Mouse (Mus musculus): ENCODE measurements around the gene Lrrc52.

Lrrc52 gene

DNA sequence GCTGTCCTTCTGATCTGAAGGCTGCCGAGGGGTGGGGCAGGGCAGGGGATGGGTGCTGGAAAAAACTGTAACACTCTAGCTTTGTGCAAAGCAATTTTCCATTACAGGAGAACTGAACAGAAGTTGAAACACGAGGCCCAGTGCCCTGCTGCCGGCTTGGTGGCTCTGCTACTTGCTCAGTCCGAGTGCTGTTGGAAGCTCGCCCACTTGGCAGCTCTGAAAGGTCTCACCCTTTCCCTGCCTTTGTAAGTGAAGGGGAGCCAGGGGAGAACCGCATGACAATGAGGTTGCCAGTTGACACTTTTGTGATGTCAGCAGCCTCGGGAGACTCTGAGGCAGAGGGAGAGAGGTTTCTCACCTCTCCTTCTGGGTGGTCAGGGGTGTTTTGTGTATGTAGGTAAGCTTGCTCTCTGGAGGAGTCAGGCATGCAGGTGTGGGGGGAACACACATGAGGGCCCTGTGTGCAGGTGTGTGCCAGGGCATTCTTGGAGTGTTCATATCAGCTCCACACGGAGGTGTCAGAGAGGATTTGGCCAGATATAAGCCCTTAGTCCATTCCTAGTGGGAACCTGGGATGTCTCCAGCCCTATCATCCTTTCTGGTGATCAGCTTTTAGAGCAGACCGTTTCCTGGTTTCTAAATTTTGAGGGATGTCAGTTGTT lies at the start of gene Lrrc52:
Gene Lrrc52, minus strand, starts transcription at position 16 of the 662 bp plus-strand sequence.
- peak; percentile 64 for DNase-seq

DNA sequence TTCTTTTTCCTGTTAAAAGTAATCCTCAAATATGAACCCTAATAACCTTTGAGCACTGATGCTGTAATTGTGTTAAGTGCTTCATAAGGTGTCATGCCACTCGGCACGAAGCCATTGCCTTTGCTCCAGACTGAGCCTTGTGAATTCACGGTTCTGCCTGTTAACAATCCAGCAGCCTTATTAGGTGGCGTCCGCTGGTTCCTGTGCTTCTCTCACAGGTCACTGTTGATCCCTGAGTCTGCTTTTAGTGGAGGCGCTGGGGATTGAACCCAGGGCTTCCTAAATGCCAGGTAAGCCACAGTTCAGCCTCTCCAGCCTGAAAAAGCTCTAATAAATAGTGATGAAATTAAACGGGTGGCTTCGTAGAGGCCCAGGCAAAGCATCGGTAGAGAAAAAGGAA lies 45.0 kb upstream of the Lrrc52 start:
- DNase-seq = no peak

DNA sequence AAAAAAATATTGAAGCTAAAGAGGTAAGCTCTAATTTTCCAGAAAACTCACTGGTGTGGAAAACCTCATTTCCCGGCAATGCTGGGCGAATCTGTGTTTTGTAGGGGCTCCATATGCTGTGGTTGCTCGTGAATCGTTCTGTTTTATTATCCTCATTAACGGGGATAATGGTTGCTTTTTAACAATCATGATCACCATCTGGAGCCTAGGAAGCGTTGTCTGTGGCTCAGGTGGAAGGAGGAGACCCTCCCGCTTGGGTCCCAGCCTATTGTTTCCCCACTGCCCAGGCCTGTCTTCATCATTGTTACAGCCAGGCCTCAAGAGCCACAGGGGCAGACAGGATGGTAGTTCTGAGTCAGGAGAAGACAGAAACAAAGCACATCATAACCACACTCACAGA lies 39.5 kb upstream of the Lrrc52 start:
- no peak for DNase-seq

DNA sequence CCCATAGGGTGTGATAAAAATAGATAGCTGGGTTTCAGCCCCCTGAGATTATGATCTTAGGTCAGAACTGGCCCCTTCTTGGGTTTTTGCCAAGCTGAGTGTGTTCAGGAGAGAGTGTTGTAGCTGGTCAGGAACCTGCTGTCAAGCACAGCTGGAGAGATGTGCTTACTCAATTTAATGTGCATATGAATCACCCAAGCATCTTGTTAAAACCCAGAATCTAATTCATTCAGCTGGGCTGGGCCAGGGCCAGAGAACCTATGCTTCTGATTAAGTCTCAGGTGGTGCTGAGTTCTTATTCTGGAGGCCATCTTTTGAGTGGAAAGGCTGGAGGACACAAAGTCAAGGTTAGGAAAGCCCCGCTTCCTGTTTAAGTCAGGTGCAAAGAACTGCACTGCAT lies 38.8 kb upstream of the Lrrc52 start:
- DNase-seq = no peak

DNA sequence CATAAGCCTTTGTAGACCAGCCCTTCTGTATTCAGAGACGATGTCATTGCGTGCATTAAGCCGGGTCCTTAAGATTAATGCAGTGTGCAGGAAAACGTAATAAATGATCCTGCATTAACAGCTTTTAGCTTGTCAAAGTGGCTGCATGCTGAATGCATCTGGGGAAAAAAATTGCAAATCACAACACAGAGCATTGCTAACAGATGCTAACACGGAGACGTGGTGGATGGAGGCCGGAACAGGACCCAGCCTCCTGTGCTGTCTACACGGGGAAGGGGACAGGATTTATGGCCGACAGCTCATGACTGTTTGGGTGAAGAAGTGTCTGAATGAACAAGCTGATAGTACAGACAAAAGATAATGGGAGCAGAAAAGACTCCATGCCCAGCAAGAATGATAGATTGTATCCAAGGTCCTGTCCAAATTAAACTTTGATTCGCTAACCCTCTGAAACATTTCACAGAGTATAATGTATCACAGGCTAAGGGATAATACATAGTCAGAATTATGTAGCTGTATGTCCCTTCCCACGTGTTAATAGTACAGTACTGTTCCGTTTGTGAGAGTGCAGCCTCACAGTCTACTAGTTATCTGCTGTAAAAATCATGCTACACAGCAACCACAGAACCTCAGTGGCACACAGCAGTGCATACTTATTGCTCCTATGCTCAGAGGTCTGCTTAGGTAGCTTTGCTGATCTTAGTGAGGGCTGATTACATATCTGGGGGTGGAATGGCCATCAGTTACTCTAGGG lies 32.7 kb upstream of the Lrrc52 start:
- DNase-seq = no peak

DNA sequence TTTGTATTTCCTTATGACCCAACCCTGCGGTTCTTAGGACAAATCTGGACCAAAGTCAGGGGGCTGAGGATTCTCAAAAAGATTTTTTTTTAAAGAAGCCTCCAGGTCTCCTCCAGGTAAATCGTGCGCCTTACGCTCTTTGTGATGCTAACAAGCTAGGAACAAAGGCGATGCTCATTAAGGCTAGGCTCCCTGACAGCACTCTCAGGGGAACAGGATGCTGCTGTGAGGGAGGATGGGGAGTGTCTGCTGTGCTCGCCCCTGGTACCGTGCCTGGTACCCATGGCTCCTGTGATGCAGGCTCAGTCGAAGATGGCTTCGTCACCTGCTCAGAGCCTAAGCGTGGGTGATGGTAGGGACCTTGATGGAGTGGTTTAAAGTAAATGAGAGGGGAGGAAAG lies 31.4 kb upstream of the Lrrc52 start:
- no peak for DNase-seq

DNA sequence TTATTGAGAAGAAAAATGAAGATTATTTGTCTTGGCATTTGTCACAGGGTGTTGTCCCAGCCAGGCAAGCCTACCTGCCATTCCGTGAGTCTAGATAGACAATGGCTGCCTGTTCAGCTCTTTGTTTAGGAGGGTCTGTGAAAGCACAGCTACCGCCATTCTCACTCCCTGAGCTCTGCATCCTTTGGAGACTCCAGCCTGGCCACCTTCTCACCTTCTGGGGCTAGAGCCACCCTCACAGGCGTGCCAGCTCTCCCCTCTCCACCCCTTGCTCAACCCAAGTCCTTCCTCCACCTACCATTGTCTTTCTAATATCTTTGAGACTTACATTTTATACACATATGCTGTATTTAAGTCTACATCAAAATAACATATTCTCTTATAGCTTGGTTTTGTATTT lies 31.0 kb upstream of the Lrrc52 start:
- no peak for DNase-seq

DNA sequence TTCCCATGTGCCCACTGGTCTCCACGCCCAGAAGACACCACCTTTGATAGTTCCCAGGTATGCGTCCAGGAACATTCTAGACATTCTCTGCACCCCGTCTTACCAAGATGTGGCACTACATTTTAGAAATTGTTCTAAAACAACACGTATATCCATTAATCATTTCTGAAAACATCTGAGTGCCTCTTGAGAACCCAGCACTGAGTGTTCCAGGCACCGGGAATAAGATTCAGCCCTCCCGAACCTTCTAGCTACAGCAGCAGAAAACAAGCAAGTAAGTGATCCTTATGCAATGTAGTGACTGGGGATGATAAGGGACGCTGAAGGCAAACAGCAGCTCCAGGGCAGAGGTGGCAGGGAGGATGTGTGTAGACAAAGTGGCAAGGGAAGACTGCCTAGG lies 24.9 kb upstream of the Lrrc52 start:
- no peak for DNase-seq

DNA sequence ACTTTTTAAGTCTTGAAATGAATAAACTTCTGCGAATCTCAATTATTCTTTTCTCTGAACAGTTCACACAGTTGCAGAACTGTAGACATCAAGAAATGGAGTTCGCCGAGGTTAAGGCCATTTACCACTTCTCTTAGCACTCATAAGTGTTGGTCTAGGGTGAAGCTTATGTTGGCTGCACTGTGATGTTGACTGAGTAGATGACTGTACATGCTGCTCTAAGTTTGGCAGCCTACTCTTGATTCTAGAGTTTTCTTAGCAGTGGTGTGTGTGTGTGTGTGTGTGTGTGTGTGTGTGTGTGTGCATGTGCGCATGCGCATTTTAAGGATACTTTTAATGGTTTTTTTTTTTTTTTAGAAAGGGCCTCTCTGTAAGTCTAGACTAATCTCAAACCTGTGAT lies 21.4 kb upstream of the Lrrc52 start:
- peak; percentile 13 for DNase-seq

DNA sequence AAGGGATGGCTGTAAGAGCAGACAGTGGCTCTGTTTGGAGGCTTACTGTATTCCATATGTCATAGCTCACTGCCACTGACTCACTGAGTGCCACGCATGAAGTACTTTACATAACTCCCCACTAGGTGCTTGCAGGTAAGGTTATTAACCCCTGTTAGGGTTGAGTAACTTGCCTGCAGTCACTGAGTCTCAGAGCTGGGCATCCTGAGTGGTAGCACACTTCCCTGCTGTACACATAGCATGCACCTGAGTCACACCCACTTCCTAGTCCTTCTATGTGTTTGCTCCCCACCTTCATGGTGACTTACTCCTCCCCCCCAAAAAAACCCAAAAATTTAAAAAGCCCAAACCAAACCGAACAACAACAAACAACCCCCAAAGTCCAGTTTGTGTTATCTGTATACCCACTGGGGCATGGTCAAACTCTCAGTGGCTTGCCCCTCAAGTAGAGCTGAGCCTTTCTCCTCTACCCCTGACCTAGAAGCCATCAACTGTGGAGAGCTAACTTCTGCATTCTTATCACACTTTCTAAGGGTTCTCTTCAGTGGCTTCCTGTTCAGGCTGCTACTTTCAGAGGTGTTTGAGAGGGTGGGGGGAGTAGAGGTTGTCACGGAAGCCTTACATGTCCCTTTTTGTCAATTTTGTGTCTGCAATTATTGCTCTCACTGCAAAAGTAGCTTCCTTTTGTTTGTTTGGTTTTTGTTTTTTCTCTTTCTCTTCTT lies 20.5 kb upstream of the Lrrc52 start:
- DNase-seq = no peak

DNA sequence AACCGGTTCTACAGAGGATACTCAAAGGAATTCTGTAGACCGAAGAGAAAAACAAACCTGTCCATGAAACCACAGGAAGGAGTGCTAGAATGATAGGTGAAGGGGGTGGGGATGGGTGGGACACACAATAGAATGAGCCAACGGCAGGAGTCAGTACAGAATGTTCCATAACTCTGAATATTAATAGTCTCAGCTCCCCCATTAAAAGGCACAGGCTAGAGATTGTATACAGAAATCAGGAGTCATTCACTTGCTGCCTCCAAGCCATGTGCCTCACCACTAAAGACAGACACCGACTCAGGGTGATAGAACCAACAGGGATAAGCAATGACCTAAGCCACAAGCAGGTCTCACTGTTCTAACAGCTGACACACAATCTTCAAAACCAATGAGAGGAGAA lies 16.3 kb upstream of the Lrrc52 start:
- DNase-seq = no peak

DNA sequence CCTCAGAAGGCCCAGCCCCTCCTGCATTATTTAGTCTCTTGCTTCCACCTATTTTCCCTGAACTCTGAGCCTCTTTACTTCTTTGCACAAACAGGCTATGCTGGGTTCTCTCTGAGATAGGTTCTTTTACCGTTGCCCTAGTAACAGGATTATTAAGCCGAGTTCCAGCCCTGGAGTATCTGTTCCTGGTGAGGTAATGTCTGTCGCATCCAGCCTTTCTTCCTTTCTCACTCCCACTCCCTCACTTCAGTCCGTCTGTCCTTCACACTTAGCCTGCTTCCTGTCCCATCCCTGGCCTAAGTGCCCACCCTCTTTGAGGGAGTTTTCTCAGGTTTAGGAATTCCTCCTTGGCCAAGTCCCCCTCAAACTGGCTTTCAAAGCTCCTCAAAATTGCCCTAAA lies 7.0 kb upstream of the Lrrc52 start:
- DNase-seq = no peak

DNA sequence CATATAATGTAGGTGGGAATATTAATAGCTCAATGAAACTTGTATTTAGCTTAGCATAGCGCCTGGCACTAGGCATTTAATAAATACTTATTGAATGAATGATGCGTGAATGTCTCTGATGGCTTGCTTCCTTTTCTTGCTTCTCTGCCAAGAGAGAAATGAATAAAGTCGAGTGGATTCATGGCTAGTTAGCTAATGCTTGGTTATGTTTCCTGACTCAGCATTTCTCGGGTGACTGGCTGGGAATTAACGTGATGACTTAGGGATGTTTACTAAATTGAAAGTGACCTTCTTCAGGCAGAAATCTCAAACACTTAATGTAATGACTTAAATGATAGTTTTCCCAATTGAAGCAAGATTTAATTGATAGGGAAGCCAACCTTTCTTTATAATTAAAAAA lies 1.3 kb upstream of the Lrrc52 start:
- DNase-seq = no peak

DNA sequence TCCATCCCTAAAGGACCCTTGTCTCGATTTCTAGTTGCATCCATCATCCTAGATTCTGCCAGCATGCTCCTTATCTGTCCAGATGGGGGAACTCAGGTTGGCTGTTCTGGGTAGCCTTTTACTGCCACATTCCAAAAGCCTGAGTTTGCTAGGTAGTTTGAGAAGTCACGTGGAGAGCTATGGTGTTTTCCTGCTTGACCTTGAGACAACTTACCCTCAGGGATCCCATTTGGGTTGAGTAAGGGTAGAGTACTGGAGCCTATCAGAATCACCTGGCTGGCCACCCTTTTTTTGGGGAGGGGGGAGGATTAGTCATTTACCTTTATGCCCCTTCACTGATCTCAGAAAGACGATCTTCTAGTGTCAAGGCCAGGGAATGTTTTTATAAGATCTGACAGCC lies 9.3 kb downstream of the Lrrc52 start:
- no peak for DNase-seq

DNA sequence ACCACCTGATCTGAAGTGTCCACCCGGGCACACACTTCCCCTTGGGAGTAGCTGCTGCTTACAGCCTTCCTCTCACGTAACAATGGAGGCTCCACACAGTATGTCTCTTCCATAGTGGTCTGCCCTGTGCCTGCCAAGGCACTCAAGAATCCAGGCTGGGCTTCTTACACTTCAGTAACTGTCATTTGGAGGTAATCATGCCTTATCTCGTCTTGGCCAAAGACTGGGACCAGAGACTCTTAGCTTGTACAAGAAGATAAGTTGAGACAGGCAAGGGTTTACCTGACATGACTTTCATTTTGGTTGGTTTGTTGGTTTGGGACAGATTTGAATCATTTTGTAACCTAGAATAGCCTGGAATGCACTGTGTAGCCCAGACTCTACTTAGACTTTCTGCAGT lies 13.5 kb downstream of the Lrrc52 start:
- no peak for DNase-seq

DNA sequence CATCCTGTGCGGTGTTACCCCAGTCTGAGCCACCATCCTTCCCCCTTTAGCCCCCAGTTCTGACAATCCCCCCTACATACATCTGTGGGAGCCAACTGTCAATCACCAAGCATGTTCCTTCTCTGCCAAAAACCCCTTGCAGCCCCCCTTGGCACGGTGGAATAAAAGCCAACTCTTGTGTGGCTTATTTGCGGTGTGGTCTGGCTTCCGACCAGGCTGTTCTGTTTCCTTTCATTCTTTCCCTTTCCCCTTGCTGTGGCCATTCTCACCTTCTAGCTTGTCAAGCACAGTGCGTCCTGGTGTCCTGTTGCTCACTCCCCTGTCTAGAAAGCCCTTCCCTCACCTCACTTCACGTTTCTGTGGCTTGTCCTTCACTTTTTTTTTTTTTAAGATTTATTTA lies 14.1 kb downstream of the Lrrc52 start:
- no peak for DNase-seq

DNA sequence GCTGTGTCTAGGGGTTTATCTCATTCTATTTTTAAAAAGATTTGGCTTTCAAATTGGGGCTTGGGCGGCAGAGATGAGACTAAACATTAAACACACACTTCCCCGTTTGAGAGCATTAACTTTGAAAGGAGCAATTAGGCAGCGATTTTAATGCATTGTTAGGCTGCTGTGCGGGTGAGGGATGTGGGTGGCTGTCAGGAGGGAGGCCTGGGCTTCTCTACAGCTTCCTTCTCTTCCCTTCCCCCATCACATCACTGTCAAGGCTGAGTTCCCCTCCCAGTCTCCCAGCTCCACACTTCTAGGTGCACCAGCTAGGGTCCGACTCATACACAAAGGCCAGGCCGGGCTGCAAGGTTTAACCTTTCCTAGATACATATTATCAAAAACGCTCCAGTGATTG lies 18.0 kb downstream of the Lrrc52 start:
- DNase-seq = no peak

DNA sequence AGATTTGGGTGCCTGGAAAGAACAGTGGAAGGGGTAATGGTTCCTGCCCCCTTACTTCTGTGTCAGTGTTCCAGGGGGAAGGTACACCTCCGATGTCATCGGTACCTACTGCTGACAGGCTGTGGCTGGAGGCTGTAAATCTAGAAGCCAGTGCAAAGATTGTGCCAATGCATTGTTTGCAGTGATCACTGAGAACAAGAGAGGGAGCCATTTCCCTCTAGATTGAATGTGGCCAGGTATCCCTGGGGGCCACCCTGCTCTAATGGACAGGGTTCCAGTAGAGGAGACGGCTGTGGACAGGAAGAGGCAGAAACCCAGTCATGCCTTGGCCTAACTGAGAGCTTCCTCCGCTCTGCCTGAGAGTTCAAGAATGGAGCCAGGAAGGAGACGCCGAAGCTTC lies 18.5 kb downstream of the Lrrc52 start:
- DNase-seq = no peak

DNA sequence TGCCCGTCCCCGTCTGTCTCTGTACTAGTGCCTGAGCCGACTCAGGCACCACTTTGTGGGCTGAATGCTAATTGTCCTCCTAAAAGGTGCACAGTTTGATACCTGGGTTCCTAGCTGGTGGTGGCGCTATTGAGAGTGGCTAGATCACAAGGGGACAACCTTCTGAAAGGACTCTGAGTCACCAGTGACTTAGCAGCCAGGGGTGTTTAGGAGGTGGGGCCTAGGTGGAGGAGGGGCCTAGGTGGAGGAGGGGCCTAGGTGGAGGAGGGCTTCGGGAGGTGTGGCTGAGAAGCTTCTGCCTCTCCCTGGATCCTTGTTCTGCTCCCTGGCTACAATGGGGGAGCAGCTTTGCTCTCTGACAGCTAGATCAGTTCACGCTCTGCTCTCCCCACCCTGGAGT lies 20.1 kb downstream of the Lrrc52 start:
- no peak for DNase-seq

DNA sequence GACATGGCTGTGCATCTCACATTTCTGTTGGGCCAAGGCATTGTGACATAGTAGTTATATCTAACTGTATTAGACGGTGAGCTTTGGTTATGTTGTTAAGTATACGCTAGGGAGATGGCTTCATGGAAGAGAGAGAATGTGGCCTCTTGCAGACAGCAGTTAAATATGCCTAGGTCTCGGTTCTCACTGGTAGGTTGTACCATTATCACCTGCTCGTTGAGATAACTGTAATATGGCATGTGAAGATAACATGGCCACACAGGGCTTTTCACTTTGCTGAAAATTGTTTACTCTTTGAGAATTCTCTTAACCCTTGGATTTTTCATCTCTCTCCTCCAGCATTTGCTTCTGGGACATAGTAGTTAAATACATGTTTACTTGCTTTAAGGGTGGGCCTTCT lies 21.4 kb downstream of the Lrrc52 start:
- no peak for DNase-seq

DNA sequence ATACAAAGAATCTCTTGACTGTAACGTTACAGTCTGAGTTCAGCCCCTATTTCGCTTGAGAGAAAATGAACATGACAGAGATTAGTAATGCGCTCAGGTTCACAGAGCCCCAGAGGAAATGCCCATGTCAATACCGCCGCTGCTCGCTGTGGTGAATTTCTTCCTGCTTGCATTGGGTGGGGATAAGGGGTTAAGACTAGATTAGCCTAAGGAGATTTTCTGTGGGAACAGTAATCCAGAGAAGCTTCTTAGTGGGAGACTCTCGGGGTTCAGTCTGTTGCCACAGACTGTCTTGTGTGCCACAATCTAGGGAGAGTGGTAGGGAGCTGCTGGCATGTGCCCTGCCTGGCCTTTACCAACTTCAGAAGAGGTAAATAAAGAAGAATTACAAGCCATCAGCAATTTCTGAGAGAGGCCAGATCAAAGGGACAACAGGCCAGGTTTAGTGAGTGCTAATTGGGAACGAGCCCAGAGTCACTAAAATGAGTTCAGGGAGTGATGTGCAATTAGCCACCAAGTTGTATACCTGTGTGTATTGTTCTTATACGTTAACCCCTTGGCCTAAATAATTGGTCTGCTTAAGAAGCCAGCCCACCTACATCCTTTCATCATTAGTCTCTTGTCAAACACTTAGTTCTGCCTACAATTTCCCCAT lies 28.2 kb downstream of the Lrrc52 start:
- DNase-seq = no peak

DNA sequence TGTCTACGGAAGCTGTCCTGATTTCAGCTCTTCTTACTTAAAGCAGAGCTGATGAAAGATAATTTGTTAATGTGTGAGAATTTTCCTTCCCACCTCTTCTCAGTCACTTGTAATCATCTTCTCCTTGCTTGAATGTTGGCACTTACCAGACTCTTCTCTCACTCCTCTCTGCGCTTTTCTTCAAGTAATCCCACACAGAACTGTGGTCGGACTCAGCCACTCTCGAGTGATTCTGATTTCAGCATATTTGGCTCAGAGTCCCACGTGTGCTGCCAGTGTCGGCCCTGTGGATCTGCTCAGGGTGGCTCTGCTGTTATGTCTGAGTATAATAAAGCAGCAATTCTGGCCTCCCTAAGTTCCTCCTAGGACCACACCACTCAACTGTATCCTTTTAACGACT lies 29.5 kb downstream of the Lrrc52 start:
- no peak for DNase-seq

DNA sequence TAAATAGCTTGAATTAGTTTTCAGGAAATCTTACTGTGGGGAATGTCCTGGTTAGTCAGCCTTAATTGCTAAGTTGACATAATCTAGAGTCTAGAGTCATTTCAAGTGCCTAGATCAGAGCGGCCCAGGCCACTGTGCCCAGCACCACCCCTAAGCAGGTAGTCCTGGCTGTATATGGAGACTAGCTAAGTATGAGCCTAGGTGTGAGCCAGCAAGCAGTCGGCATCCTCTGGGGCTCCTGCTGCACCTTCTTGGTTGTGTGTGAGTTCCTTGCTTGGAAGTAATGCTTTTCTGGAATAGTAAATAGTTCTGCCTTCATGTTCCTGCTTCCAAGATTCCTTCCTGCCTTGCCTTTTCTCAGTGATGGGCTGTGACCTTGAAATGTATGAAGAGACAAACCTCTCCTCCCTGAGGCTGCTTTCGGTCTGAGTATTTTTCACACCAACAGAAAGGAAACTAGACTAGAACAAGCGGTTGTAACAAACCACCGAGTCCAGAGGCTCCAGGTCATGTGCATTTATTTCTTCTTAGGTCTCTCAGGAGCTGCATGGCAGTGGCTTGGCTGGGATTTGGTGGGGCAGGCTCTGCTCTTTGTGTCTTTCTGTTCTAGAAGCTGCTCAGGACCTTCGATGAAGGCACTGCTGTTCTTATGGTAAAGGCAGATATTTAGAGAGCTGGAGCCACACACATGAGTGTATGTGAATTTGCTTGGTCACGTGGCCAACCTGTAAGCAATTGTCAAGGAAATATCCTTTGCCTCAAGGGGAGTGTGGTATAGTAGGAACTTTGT lies 30.2 kb downstream of the Lrrc52 start:
- no peak for DNase-seq

All from lung, postnatal 36 days (tissue).